Mouse (Mus musculus): ENCODE data around the gene Npr3. TPM values are rescaled to one million over a fixed set of nuclear protein-coding genes. Genes with fewer than 3 reads are reported as not detected.

Gene Npr3
- polyA plus RNA-seq (2014; fragmentation: Nextera tagmentation; extraction: Ambion mirVana), result 11.0 and 11.1 TPM in 2 replicates

GRCm38 (mm10) chr15:11906571-11907531 lies at the start of gene Npr3:
Gene Npr3, minus strand, starts transcription at chr15:11907287.
- no peaks in the 10 kb centered on the region for H3K36me3 ChIP-seq (ENCODE audit: control insufficient read depth, insufficient read depth, low read length)
- peak within 1 kb of the TSS; percentile 79 for H3K27ac ChIP-seq (ENCODE audit: low read depth)
- peak within 1 kb of the TSS; percentile 56 for H3K9ac ChIP-seq (ENCODE audit: low read length)
- peaks cover 4% of the 10 kb centered on the region; the same call in 1 of the 2 replicates for H3K4me1 ChIP-seq (replicated peaks; ENCODE audit: control insufficient read depth, insufficient read depth, low read length)
- H3K4me3 ChIP-seq (ENCODE audit: low read depth, low read length), result peak within 1 kb of the TSS; percentile 61
- peak; percentile 12; the same call in 1 of the 2 replicates for ATAC-seq (replicated peaks; ENCODE audit: low FRiP score, low TSS enrichment, low read depth)
- no peaks in the 10 kb centered on the region for H3K9me3 ChIP-seq (ENCODE audit: control insufficient read depth, low read length)
- H3K27me3 ChIP-seq (replicated peaks; ENCODE audit: control insufficient read depth, insufficient read depth, low read length), result 0 out of 2 replicates have a peak, but pooled peaks cover 9% of the 10 kb centered on the region
- H3K4me2 ChIP-seq (ENCODE audit: low read length), result peak within 1 kb of the TSS; percentile 72
- WGBS, result under 1% methylated on average over 42 of the region's 42 CpGs
- DNase-seq (ENCODE audit: low spot score), result peak; percentile 88

- 77% methylated on average over 7 of the region's 7 CpGs for WGBS
Measured at GRCm38 (mm10) chr15:11956129-11956528, 49.0 kb upstream of the Npr3 start.

GRCm38 (mm10) chr15:11954190-11954589 lies 47.1 kb upstream of the Npr3 start:
- H3K4me1 ChIP-seq (replicated peaks; ENCODE audit: control insufficient read depth, insufficient read depth, low read length), result no peaks in the 10 kb centered on the region
- no peak overlapping the region for H3K4me2 ChIP-seq (ENCODE audit: low read length)
- H3K36me3 ChIP-seq (ENCODE audit: control insufficient read depth, insufficient read depth, low read length), result no peaks in the 10 kb centered on the region
- H3K9ac ChIP-seq (ENCODE audit: low read length), result no peak overlapping the region
- no peaks in the 10 kb centered on the region for H3K9me3 ChIP-seq (ENCODE audit: control insufficient read depth, low read length)
- H3K27ac ChIP-seq (ENCODE audit: low read depth), result no peak overlapping the region
- 54% methylated on average over 4 of the region's 4 CpGs for WGBS
- H3K4me3 ChIP-seq (ENCODE audit: low read depth, low read length), result no peak overlapping the region
- no peaks in the 10 kb centered on the region; the same call in 1 of the 2 replicates for H3K27me3 ChIP-seq (replicated peaks; ENCODE audit: control insufficient read depth, insufficient read depth, low read length)
- DNase-seq (ENCODE audit: low spot score), result no peak
- ATAC-seq (replicated peaks; ENCODE audit: low FRiP score, low TSS enrichment, low read depth), result no peak

More at GRCm38 (mm10) chr15:11956129-11956528, 49.0 kb upstream of the Npr3 start:
- no peaks in the 10 kb centered on the region for H3K36me3 ChIP-seq (ENCODE audit: control insufficient read depth, insufficient read depth, low read length)
- H3K4me2 ChIP-seq (ENCODE audit: low read length), result no peak overlapping the region
- H3K4me3 ChIP-seq (ENCODE audit: low read depth, low read length), result no peak overlapping the region
- no peak for ATAC-seq (replicated peaks; ENCODE audit: low FRiP score, low TSS enrichment, low read depth)
- H3K9me3 ChIP-seq (ENCODE audit: control insufficient read depth, low read length), result no peaks in the 10 kb centered on the region
- DNase-seq (ENCODE audit: low spot score), result no peak
- no peaks in the 10 kb centered on the region; the same call in 1 of the 2 replicates for H3K27me3 ChIP-seq (replicated peaks; ENCODE audit: control insufficient read depth, insufficient read depth, low read length)
- H3K9ac ChIP-seq (ENCODE audit: low read length), result no peak overlapping the region
- H3K4me1 ChIP-seq (replicated peaks; ENCODE audit: control insufficient read depth, insufficient read depth, low read length), result no peaks in the 10 kb centered on the region
- H3K27ac ChIP-seq (ENCODE audit: low read depth), result no peak overlapping the region

- no peak for ATAC-seq (replicated peaks; ENCODE audit: low FRiP score, low TSS enrichment, low read depth)
- no peaks in the 10 kb centered on the region for H3K9me3 ChIP-seq (ENCODE audit: control insufficient read depth, low read length)
- 85% methylated on average over 3 of the region's 3 CpGs for WGBS
- no peak for DNase-seq (ENCODE audit: low spot score)
- no peak overlapping the region for H3K9ac ChIP-seq (ENCODE audit: low read length)
- no peaks in the 10 kb centered on the region for H3K27me3 ChIP-seq (replicated peaks; ENCODE audit: control insufficient read depth, insufficient read depth, low read length)
- H3K4me3 ChIP-seq (ENCODE audit: low read depth, low read length), result no peak overlapping the region
- H3K27ac ChIP-seq (ENCODE audit: low read depth), result no peak overlapping the region
- no peaks in the 10 kb centered on the region for H3K4me1 ChIP-seq (replicated peaks; ENCODE audit: control insufficient read depth, insufficient read depth, low read length)
- H3K36me3 ChIP-seq (ENCODE audit: control insufficient read depth, insufficient read depth, low read length), result no peaks in the 10 kb centered on the region
- no peak overlapping the region for H3K4me2 ChIP-seq (ENCODE audit: low read length)
Measured at GRCm38 (mm10) chr15:11952159-11952558, 45.1 kb upstream of the Npr3 start.

GRCm38 (mm10) chr15:11951181-11951580 lies 44.1 kb upstream of the Npr3 start:
- ATAC-seq (replicated peaks; ENCODE audit: low FRiP score, low TSS enrichment, low read depth) (no peak), DNase-seq (ENCODE audit: low spot score) (no peak)
- Histone ChIP-seq H3K4me2 (ENCODE audit: low read length) (no peak overlapping the region), H3K4me1 (replicated peaks; ENCODE audit: control insufficient read depth, insufficient read depth, low read length) (no peaks in the 10 kb centered on the region), H3K9me3 (ENCODE audit: control insufficient read depth, low read length) (no peaks in the 10 kb centered on the region), H3K9ac (ENCODE audit: low read length) (no peak overlapping the region), H3K27ac (ENCODE audit: low read depth) (no peak overlapping the region), H3K36me3 (ENCODE audit: control insufficient read depth, insufficient read depth, low read length) (no peaks in the 10 kb centered on the region), H3K27me3 (replicated peaks; ENCODE audit: control insufficient read depth, insufficient read depth, low read length) (no peaks in the 10 kb centered on the region), H3K4me3 (ENCODE audit: low read depth, low read length) (no peak overlapping the region)
- 94% methylated on average over 7 of the region's 7 CpGs for WGBS

GRCm38 (mm10) chr15:11950144-11950543 lies 43.1 kb upstream of the Npr3 start:
- H3K9me3 ChIP-seq (ENCODE audit: control insufficient read depth, low read length), result no peaks in the 10 kb centered on the region
- H3K4me3 ChIP-seq (ENCODE audit: low read depth, low read length), result no peak overlapping the region
- ATAC-seq (replicated peaks; ENCODE audit: low FRiP score, low TSS enrichment, low read depth), result no peak
- H3K9ac ChIP-seq (ENCODE audit: low read length), result no peak overlapping the region
- no peak overlapping the region for H3K4me2 ChIP-seq (ENCODE audit: low read length)
- H3K27me3 ChIP-seq (replicated peaks; ENCODE audit: control insufficient read depth, insufficient read depth, low read length), result no peaks in the 10 kb centered on the region
- H3K27ac ChIP-seq (ENCODE audit: low read depth), result no peak overlapping the region
- H3K36me3 ChIP-seq (ENCODE audit: control insufficient read depth, insufficient read depth, low read length), result no peaks in the 10 kb centered on the region
- 91% methylated on average over 10 of the region's 10 CpGs for WGBS
- no peak for DNase-seq (ENCODE audit: low spot score)
- no peaks in the 10 kb centered on the region for H3K4me1 ChIP-seq (replicated peaks; ENCODE audit: control insufficient read depth, insufficient read depth, low read length)

GRCm38 (mm10) chr15:11949490-11949889 lies 42.4 kb upstream of the Npr3 start:
- Histone ChIP-seq H3K27ac (ENCODE audit: low read depth) (no peak overlapping the region), H3K4me3 (ENCODE audit: low read depth, low read length) (no peak overlapping the region), H3K9me3 (ENCODE audit: control insufficient read depth, low read length) (no peaks in the 10 kb centered on the region), H3K27me3 (replicated peaks; ENCODE audit: control insufficient read depth, insufficient read depth, low read length) (no peaks in the 10 kb centered on the region), H3K4me1 (replicated peaks; ENCODE audit: control insufficient read depth, insufficient read depth, low read length) (no peaks in the 10 kb centered on the region), H3K9ac (ENCODE audit: low read length) (no peak overlapping the region), H3K36me3 (ENCODE audit: control insufficient read depth, insufficient read depth, low read length) (no peaks in the 10 kb centered on the region), H3K4me2 (ENCODE audit: low read length) (no peak overlapping the region)
- DNase-seq (ENCODE audit: low spot score) (no peak), ATAC-seq (replicated peaks; ENCODE audit: low FRiP score, low TSS enrichment, low read depth) (no peak)
- WGBS, result 79% methylated on average over 3 of the region's 3 CpGs

GRCm38 (mm10) chr15:11940855-11941254 lies 33.8 kb upstream of the Npr3 start:
- Histone ChIP-seq H3K4me2 (ENCODE audit: low read length) (no peak overlapping the region), H3K4me1 (replicated peaks; ENCODE audit: control insufficient read depth, insufficient read depth, low read length) (no peaks in the 10 kb centered on the region), H3K27me3 (replicated peaks; ENCODE audit: control insufficient read depth, insufficient read depth, low read length) (no peaks in the 10 kb centered on the region), H3K9ac (ENCODE audit: low read length) (no peak overlapping the region), H3K36me3 (ENCODE audit: control insufficient read depth, insufficient read depth, low read length) (no peaks in the 10 kb centered on the region), H3K4me3 (ENCODE audit: low read depth, low read length) (no peak overlapping the region), H3K27ac (ENCODE audit: low read depth) (no peak overlapping the region), H3K9me3 (ENCODE audit: control insufficient read depth, low read length) (no peaks in the 10 kb centered on the region)
- ATAC-seq (replicated peaks; ENCODE audit: low FRiP score, low TSS enrichment, low read depth) (no peak), DNase-seq (ENCODE audit: low spot score) (no peak)
- 49% methylated on average over 5 of the region's 5 CpGs for WGBS
